Mouse (Mus musculus) embryonic fibroblast, embryonic 13.5 days (primary cell): ENCODE data around the gene Spata4.

Source experiments
- CTCF ChIP-seq: IDR thresholded peaks from 2 replicates; pipeline ENCODE4 v1.5.1; 2011; ENCODE audit warnings: mild to moderate bottlenecking, control low read depth, low read length, moderate library complexity, borderline replicate concordance; ENCODE audit not compliant: insufficient read depth
- POLR2A ChIP-seq: IDR thresholded peaks from 2 replicates; pipeline ENCODE4 v1.6.1; 2011; ENCODE audit warnings: low read depth, mild to moderate bottlenecking, control low read depth, low read length, moderate library complexity

GRCm38 (mm10) chr8:54638634-54639033 is 38.1 kb downstream of the Spata4 start:
- no peak for TF ChIP-seq CTCF
- no peak for TF ChIP-seq POLR2A
